Mouse (Mus musculus) liver, postnatal 0 days (tissue): ENCODE measurements at regions not wholly inside any gene's neighbourhood (a gene's known extent, or its start where the extent isn't known, plus 50 kb on each side); places are given as distances from the start of the nearest gene placed in this dataset.

Experiments used
- ATAC-seq: fragments of 200-750 bp; cut with Nextera tagmentation; 2 replicates; pipeline ENCODE4 v1.8.0; 2017; ENCODE audit warnings: mild to moderate bottlenecking, moderate library complexity
- DNase-seq: peaks from one replicate; pipeline ENCODE4 v3.0.0-alpha.2; 2016
- H3K27ac ChIP-seq: fragments of 300-500 bp; sonication (generic); 2 replicates; pipeline ENCODE4 v1.5.1; 2014; ENCODE audit warnings: antibody characterized with exemption, moderate library complexity, mild to moderate bottlenecking, low read depth
- H3K27me3 ChIP-seq: fragments of 300-500 bp; sonication (generic); 2 replicates; pipeline ENCODE4 v1.6.1; 2014; ENCODE audit warnings: low read length, control low read depth, mixed read lengths; ENCODE audit not compliant: insufficient read depth
- H3K36me3 ChIP-seq: fragments of 300-500 bp; sonication (generic); replicated peaks from 2 replicates; pipeline ENCODE4 v1.6.1; 2014; ENCODE audit warnings: mild to moderate bottlenecking, control low read depth, low read length, moderate library complexity, mixed read lengths; ENCODE audit not compliant: insufficient read depth
- H3K4me1 ChIP-seq: fragments of 300-500 bp; sonication (generic); 2 replicates; pipeline ENCODE4 v1.6.1; 2014; ENCODE audit warnings: antibody characterized with exemption, mild to moderate bottlenecking, control low read depth; ENCODE audit not compliant: insufficient read depth
- H3K4me2 ChIP-seq: fragments of 300-500 bp; sonication (generic); 2 replicates; pipeline ENCODE4 v1.6.1; 2014; ENCODE audit warnings: low read depth, mild to moderate bottlenecking, low read length, moderate library complexity, mixed read lengths
- H3K4me3 ChIP-seq: fragments of 300-500 bp; sonication (generic); 2 replicates; pipeline ENCODE4 v1.5.1; 2014; ENCODE audit warnings: low read depth, low read length
- H3K9ac ChIP-seq: fragments of 300-500 bp; sonication (generic); replicated peaks from 2 replicates; pipeline ENCODE4 v1.6.1; 2014; ENCODE audit warnings: mild to moderate bottlenecking, moderate library complexity
- H3K9me3 ChIP-seq: fragments of 300-500 bp; sonication (generic); 2 replicates; pipeline ENCODE4 v1.6.1; 2016; ENCODE audit warnings: mild to moderate bottlenecking, control low read depth, low read length, mixed read lengths
- CTCF ChIP-seq: sonication (generic); IDR thresholded peaks from 2 replicates; pipeline ENCODE4 v1.5.1; 2016; ENCODE audit warnings: antibody characterized with exemption, low read depth
- EP300 ChIP-seq: IDR thresholded peaks from 2 replicates; pipeline ENCODE4 v1.6.1; 2016; ENCODE audit warnings: antibody characterized with exemption, low read depth, mild to moderate bottlenecking
- WGBS: fragments of 180-500 bp; shearing (Covaris S2); extraction: QIAGEN DNeasy Blood & Tissue Kit; methylation state at CpG from one replicate; pipeline ENCODE4 v1.1.7; 2014; ENCODE audit not compliant: insufficient replicate concordance; 5-methylcytosine and 5-hydroxymethylcytosine counted together

DNA sequence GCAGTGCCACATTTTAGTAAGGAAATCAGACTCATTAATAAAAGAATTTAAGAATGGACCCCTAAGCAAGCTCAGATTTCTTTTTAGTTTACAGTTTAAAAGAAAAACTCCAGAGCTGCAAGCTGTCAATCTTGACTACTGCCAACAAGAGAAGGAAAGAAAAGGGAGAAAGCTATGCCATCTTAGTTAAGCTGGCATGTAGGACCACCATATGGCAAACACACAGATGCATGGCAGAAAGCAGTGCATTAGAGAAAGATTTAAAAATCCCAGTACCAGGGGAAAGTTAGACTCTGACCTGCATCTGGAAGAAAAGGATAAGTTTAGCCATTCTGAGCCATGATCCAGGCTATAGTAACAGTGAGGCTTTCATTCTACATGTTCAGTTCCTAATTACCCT lies 3300.8 kb upstream of the Gm7489 start:
- ATAC-seq: no peak
- H3K27me3 ChIP-seq: no peaks in the 10 kb centered on the region

DNA sequence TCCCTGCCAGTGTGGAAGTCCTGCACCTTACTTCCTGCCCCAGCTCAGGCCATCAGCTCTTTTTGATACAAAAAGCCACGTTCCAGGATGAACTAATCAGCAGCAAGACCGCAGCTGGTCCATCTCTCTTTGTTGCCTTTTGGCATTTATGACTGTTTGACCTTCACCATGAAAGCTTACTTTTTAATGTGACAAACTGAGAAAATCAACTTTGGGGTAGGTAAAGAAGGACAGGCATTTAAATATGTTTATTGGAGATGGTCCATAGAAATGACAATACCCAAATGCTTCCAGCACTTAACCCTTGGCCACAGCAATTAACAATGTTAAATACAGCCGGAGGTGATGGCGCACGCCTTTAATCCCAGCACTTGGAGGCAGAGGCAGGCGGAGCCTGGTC lies 3299.2 kb upstream of the Gm7489 start:
- Histone ChIP-seq H3K4me1 (no peaks in the 10 kb centered on the region), H3K9me3 (no peaks in the 10 kb centered on the region; the same call in 1 of the 2 replicates), H3K27ac (no peak overlapping the region), H3K4me2 (no peak overlapping the region), H3K4me3 (no peak overlapping the region), H3K36me3 (no peaks in the 10 kb centered on the region), H3K27me3 (no peaks in the 10 kb centered on the region), H3K9ac (no peak overlapping the region)
- no peak for ATAC-seq
- DNase-seq: no peak
- TF ChIP-seq CTCF (no peak), EP300 (no peak)
- 80% methylated on average over 6 of the region's 6 CpGs for WGBS

More for the DNA sequence above, 3300.8 kb upstream of the Gm7489 start:
- no peak for DNase-seq
- no peak overlapping the region for H3K4me3 ChIP-seq
- H3K4me2 ChIP-seq: no peak overlapping the region
- H3K36me3 ChIP-seq: no peaks in the 10 kb centered on the region
- TF ChIP-seq EP300 (no peak), CTCF (no peak)
- no peaks in the 10 kb centered on the region for H3K4me1 ChIP-seq
- H3K9ac ChIP-seq: no peak overlapping the region
- H3K9me3 ChIP-seq: no peaks in the 10 kb centered on the region; the same call in 1 of the 2 replicates
- H3K27ac ChIP-seq: no peak overlapping the region
